Mouse (Mus musculus): ENCODE measurements at regions not wholly inside any gene's neighbourhood (a gene's known extent, or its start where the extent isn't known, plus 50 kb on each side); places are given as distances from the start of the nearest gene placed in this dataset.

DNA sequence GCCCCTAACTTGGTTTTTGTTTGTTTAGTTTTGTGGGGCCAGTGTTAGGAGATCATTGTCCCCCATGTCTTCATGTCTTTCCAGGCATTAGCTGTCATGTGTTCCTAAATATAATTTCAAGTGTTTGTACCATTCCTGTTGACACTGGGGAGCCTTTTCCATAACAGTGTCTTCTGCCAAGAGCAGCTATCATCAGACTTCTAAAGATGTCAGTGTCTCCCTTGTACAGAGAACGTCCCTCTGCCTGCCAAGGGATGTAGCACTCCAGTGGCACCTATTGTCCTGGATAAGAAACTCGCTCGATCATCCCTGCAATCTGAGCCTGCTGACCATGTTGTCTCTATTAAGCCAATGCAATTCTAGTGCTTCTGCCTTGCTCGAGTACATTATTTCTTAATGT is 64.6 kb upstream of the Lhfpl2 start:
- peak; percentile 77 for DNase-seq

DNA sequence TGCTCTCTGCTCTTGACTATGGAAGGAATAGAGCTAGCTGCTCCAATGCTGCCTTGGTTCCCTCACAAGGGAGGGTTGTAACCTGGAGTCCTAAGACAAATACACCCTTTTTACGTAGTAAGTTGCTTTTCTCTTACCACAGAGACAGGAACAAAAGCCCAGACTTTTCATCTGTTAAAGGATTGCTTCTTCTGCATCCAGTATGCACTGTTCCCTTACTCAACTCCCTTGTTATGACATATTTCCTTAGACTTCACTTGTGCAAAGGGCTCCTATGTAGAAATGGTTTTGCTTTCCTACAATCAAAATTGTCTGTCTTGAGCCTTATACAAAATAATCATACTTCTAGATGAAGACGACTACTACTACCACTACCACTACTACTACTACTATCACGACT is 62.2 kb upstream of the Lhfpl2 start:
- no peak for DNase-seq

DNA sequence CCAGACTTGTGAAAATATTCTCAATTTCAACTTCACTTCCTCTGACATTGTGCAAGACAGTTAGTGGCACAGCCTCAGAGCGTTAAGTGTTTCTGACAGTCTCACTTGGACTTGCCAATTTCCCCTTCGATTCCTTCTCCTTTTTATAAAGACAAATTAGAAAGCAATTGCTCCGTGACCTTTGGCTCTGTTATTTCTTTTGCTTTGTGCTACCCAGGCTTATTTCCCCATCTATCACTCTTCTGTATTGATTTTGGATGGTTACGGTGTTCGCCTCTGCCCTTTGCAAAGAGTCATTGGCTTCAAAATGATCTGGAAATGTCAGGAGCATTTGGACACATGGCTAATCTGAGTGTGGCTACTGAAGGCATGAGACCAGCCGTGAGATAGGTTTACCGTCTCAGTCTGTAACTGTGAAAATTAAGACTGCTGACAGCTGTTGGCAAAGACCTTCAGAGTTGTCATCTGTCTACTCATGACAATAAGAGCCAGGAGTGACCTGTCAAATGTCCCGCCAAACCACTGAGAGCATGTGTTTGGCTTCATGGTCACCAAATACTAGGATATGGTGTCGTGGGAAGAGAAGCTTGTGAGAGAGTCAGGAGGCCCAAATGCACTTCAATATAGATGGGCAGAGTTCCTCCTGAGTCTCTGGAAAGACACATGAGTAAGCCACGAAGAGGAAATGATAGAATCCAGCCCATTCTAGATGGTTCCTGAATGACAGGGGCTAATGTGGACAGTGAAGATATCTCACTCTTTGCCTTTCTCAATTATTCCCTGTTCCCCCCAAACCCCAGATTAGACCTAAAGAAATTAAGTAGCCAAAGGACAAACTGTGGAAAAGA is 60.8 kb upstream of the Lhfpl2 start:
- DNase-seq: peak; percentile 48

DNA sequence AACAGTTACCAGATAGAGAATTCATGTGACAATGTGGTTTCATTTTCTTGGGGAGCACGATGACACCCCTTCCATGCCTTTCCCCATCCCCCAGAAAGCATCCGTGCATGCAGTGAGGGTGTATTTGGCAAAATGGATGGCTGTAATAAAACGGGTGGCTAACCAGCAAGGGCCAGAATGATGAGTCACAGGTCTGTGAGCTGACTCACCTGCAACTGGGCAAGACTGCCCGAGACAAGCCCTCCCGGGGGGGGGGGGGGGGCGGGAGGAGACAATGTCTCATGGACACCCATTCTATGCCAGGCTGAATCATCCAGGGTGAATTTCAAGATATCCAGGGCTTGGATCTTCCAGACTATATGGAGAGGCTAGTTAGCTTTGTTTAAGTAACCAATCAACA is 59.6 kb upstream of the Lhfpl2 start:
- DNase-seq: no peak

DNA sequence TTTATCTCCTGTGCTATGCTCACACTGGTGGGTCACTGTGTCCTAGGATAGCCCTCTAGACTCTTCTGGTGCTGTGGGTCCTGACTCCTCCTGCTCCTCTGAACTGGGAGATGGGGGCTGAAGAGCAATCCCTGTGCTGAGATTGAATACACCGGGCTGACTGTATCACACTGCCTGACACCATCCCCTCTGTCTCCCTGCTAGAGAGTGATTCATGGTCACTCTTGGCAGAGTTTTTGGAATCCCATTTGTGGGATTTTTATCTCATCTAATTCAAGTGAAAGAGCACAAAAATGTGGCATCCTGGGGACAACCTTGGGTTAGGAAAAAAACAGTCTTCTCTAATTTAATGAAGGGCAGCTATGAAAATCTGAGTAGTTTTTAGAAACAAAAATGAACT is 59.2 kb upstream of the Lhfpl2 start:
- DNase-seq: no peak

DNA sequence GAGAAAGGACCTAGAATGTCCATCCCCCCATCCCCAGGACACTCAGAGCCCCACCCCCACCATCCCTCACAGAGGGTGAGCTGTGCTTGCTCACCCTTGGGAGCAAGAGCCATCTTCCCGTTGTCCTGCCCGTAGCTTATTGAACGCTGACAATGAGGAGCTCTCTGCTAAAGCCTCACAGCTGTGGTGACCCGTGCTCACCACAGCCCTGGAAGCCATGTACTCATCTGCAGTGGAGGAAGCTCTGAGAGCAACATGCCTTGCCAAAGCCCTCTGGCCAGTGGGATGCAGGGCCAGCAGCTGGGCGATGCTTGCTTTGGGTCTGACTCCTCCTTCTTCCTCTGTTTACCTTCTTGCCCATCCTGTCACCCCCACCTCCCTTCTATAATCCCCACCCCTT is 53.8 kb upstream of the Lhfpl2 start:
- DNase-seq: no peak

DNA sequence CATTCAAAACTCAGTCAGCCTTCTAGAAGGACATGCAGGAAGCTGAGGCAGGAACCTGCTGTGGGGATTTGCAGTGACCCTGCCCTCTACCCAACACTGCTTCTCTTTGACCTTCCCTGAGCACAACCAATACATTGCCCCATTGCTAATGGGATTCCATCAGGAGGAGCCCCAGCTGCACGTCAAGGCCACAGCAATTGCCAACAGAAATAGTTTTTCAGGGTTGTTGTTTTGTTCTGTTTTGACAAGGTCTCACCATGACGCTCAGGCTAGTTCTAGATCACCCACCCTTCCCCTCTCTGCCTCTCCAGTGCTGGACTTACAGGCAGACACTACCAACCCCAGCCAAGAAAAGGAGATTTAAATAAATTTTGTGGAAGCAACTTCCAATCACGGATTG is 53.2 kb upstream of the Lhfpl2 start:
- DNase-seq: no peak

DNA sequence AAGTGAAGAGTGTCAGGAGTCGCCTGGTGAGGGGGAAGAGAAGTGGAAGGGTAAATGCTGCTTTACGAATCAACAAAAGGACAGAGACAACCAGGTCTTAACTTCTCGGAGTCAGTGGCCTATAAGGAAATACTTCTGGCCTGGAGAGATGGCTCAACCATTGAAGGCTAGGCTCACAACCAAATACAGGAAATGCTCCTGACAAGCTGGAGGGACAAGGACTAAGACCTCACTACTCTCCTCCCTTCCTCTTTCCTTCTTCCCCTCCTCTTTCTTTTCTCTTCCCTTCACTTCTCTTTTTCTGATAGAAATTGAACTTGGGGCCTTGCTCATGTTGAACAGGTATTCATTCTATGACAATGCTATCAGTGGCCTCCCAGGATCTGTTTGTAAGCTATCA is 51.7 kb upstream of the Lhfpl2 start:
- DNase-seq: no peak
